Mouse (Mus musculus) Muller cell, postnatal 12 days (primary cell): ENCODE data around the gene Prokr1.
"Not testable (repeated sequence)": the region's sequence is repeated elsewhere in the genome, so short reads cannot be mapped to it uniquely, and the experiment has no call there.

Experiments
- DNase-seq: peaks from one replicate; pipeline ENCODE4 v3.0.0-alpha.2; 2015; ENCODE audit errors: inconsistent ontology term

The Prokr1 gene

DNA sequence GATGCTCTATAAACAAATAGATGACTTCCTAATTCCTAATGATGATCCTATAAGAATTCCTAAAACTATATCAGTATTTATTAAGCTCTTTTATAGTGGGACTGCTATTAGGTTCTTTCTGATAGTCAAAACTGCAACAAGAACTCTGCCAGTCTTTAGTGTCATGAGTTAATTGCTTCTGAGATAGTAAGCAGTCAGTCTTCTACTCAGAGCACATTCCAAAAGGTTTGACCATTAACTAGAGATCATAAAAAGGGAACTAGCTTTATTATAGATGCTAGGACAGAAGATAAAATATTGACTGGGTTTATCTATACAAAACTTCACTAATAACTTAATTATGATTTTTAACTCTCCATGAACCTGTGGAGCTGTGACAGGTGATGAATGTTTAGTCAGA lies 18.7 kb downstream of the Prokr1 start:
- DNase-seq: not testable (repeated sequence)

DNA sequence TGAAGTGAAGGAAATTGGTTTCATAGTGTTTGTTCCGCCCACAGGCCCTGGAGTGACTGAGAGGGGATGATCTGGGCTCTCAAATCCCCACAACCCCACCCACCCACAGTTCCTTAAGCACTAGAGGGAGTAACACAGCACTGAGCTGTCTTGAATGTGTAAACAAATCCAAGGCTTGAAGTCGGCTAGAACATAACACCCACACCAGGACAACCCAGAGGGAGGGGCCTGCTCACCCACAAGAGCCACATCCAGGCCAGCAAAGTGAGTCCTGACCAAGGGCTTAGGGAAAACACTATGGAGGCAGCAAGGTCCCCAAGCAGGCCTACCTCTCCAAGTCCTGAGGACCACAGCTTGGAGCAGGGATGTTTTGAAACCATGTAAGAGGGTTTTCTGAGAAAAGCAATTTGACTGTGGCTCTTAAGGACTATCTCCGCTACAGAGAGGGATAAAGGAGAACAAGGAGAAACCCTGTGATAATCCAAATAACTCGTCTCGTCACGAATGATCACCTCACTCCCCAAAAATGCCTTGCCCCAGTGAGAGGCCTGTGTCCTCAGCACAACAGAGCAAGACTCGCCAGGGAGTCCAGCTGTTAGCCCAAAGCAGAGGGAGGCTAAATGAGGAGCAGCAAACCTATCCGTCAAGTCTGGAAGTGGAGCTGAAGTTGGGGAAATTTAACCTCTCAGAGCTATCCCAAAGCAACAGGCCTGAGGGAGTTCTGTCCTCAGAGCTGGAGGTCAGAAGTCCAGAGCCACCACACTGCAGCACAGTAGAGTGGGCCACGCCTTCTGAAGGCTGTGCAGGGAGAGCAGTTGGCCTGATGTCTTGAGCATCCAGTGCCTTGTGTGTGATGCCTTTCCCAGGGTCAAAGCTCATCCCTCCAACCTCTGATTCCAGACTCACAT lies 22.6 kb downstream of the Prokr1 start:
- no peak for DNase-seq

GRCm38 (mm10) chr6:87565166-87565565 lies 25.4 kb downstream of the Prokr1 start:
- no peak for DNase-seq

DNA sequence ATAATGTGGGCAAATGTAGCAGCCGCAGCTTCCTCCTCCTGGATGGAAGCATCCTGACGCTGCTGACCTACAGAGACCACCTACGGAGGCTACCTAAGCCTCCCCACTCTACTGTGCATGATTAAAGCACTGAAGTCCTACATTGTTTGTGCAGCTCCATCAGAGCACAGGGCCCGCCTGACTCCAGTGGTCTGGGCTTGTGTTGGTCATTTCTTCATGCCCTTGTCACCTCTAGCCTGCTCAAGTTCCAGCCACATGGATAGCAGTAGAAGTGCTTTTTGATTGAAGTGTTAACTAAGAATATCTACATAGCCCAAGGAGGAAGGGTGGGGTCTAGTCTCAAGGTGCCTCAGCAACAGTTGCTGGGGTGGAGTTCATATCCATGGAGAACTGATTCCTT lies 26.2 kb downstream of the Prokr1 start:
- no peak for DNase-seq

GRCm38 (mm10) chr6:87553724-87554123 lies 36.8 kb downstream of the Prokr1 start:
- no peak for DNase-seq

DNA sequence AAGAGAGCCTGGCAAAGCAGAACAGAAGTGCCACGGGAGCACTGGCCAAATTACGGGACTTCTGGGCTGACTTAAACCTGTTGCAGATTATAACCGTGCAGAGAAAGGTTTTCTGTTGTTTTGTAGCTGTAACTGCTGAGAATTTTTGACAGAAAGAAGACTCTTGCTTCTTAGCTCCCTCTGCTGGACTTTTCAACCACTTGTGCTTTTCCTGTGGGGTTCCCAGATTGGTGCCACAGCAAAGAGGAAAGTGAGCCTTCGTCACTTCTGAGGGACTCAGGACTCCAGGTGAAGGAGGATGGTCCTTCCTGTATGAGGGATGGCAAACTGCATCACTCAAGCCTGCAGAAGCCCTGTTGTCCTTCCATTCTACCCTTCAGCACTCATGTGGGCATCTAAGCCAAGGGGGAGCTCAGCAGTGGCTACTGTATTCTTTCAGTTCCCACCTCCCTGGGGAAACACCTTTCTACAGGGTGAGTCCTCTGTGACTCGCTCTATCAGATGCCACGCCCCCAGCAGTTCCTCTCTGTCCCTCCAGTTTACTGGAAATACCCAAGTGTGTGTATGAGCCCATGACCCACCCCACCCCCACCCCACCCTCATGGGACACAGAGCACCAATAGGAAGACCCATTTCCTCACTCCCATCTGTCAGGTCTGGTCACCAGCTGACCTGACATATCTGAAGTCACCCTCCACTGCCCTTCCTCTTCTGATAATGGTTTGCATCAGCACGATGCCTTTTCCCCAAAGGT lies 38.3 kb downstream of the Prokr1 start:
- no peak for DNase-seq

- no peak for DNase-seq
Measured at GRCm38 (mm10) chr6:87547836-87548235, 42.7 kb downstream of the Prokr1 start.

DNA sequence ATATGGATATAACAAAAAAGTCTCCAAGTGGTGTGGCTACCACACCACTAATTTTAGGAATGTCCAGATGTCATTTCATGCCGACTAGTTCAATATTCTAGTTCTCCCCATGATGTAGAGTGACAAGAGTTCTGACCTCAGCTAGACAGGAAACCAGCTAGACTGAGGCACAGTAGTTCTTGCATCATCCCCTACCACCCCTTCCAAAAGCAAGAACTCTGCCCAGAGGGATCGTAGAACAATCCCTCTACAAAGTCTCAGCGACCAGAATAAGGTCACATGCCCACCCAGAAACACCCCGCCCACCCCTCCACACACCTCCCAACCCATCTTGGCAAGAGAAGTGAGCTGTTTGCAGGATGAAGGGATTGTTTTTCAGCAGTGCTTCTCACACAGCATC lies 43.1 kb downstream of the Prokr1 start:
- no peak for DNase-seq

DNA sequence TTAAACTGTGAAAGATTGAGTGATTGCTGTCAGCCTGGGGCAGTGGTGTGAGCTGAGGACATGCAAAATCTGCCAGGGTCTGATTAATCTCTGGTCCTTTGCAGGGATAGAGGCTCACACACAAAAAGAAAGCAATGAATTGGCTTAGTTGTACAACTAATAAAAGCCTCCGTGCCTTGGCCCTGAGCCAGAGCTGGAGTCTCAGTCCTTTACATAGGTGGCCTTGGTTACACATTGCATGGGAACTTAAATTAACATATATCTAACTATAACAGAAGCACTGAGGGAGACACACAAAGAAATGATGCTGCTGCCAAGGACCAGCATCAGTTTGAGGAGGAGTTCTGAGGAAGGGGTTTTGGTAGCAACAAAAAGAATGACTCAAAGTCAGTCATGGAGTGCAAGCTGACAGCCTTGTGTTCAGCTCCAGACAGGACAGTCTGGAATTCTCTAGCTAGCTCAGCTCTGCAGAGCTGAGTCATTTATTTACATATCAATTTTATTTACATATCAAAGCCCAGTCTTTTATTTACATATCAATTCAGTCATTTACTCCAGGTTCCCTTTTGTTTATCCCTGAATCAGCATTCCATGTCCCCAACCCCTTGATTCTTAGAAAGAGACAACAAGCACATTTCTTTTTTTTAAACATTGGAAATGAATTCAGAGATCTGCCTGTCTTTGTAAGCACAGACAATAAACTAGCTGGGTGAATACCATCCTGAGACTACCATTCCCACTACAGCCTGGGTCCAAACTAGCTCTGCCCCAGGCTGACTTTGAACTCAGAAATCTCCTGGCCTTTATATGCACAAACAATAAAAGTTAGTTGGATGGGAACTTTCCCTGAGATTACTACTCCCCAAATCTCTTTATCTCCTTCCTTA lies 45.0 kb downstream of the Prokr1 start:
- DNase-seq: no peak

GRCm38 (mm10) chr6:87542027-87542426 lies 48.5 kb downstream of the Prokr1 start:
- no peak for DNase-seq

DNA sequence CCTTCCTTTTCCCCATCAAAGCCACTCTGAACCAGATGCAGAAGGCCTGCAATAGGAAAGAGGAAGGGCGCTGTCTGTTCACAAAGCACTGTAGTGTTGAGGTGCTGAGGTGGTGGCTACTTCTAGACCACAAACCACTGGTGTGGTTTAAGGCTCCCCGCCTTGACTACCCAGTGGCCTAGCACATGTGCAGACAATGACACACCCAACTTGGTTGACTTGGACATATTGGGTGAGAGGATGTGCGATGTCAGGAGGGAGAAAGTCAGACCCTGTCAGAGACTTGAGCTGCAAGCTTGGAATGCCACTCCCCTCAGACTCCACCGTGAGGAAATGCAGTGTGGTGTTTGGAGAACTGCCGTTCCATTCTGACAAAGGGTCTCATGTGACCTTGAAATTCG lies 49.4 kb downstream of the Prokr1 start:
- DNase-seq: no peak

GRCm38 (mm10) chr6:87538376-87539270 lies 51.9 kb downstream of the Prokr1 start:
- no peak for DNase-seq

GRCm38 (mm10) chr6:87537678-87538077 lies 52.9 kb downstream of the Prokr1 start:
- DNase-seq: no peak

DNA sequence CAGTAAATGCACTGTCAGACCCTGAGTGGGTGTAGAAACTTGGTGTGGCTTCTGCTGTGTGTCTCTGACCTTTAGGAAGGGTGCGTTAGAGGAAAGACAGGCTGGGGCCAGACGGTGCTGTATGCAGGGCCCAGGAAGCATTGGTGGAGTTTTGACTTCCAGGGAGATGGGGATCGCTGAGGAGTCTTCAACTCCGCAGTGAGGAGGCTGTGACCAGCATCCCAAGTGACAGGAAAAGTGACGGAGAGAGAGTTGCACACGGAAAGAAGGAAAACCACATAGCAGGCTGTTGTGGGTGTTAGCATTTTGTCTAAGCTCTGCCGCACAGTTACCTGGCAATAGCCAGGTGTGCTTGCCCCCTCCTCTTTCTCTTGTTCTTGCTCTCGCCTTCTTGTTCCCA lies 54.3 kb downstream of the Prokr1 start:
- DNase-seq: no peak

- DNase-seq: no peak
Measured at GRCm38 (mm10) chr6:87535651-87536050, 54.9 kb downstream of the Prokr1 start.

GRCm38 (mm10) chr6:87534855-87535575 lies 55.5 kb downstream of the Prokr1 start:
- DNase-seq: no peak

GRCm38 (mm10) chr6:87532953-87533710 lies 57.4 kb downstream of the Prokr1 start, which contains the start of gene Arhgap25:
Arhgap25 (minus strand) TSS chr6:87533259.
- DNase-seq: no peak

DNA sequence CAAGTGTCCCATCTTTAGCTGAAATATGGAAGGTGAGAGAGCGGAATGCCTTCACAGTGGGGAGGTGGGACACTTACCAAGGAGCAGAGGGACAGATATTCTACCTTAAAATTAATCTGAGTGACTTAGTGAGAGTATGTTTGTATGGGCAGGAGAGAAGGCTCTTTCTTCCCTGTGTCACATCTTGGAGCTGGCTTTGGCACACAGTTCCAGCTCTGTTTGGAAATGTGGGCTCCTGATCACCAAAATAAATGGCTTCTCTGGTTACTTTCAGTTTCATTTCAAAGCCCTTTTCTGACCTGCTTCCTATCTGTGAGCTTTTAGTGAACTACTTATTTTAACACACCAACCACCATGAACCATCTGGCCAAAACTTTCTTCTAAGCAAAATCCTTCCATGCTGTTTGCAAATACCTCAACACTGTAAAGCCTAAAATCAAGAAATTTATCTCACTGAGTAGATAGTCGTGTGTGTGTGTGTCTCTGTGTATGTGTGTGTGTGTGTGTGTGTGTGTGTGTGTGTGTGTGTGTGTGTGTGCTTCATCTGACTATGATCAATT lies 59.0 kb downstream of the Prokr1 start:
- DNase-seq: no peak

DNA sequence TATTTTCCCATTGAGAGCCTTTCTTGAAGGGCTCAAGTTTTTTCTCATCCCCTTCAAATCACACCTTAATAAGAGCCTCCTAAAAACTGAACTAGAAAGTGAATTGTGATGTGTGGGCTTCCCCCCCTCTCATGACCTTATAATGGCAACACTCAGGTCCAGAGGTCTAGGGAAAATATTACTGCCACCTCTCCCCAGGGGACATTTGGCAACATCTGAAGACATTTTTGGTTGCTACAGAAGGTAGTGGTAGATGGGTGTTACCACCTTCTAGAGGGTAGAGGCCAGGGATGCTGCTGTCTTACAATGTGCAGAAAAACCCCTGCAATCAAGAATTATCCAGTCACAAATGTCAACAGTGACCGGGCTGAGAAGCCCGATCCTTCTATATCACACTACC lies 60.2 kb downstream of the Prokr1 start:
- DNase-seq: no peak
